Mouse (Mus musculus) megakaryocyte-erythroid progenitor cell, adult 5-6 weeks (primary cell): ENCODE data around the gene Acod1. TPM values are rescaled to one million over a fixed set of nuclear protein-coding genes. Genes with fewer than 3 reads are reported as not detected.

ENCODE experiments used
- ATAC-seq: replicated peaks from 2 replicates; pipeline ENCODE4 v1.8.0; 2016; ENCODE audit warnings: mild to moderate bottlenecking, inconsistent platforms; ENCODE audit not compliant: severe bottlenecking, poor library complexity, low FRiP score, low TSS enrichment
- total RNA-seq, 2 experiments: library from RNA; stranded (forward) in 1 of 2; stranded (reverse) in 1 of 2; fragments of 200-1000, 215-1000 nt in 1 of 2; fragments of >200 nt in 1 of 2; fragmentation: Nextera tagmentation in 1 of 2; gene quantifications; 2 replicates each; pipeline ENCODE4 v1.2.3; 2014 to 2017

Gene Acod1
- total RNA-seq (2014; fragmentation: Nextera tagmentation) = not detected in 2 replicates
- 0.33 and 0.50 TPM in 2 replicates for total RNA-seq (2017)

- ATAC-seq = no peak
Observed at GRCm38 (mm10) chr14:103046677-103047076, at the start of gene Acod1. Gene Acod1, plus strand, starts transcription at chr14:103046977.

- ATAC-seq = no peak
Observed at GRCm38 (mm10) chr14:103007737-103008136, 39.0 kb upstream of the Acod1 start.

- ATAC-seq = peak; percentile 84
Observed at GRCm38 (mm10) chr14:103011782-103012181, 35.0 kb upstream of the Acod1 start.

- peak; percentile 93 for ATAC-seq
Observed at GRCm38 (mm10) chr14:103012563-103013150, 34.1 kb upstream of the Acod1 start.

GRCm38 (mm10) chr14:103017009-103017408 is 29.8 kb upstream of the Acod1 start:
- ATAC-seq = peak; percentile 40; the same call in 1 of the 2 replicates

- no peak for ATAC-seq
Observed at GRCm38 (mm10) chr14:103020046-103020445, 26.7 kb upstream of the Acod1 start.

GRCm38 (mm10) chr14:103029203-103029602 is 17.6 kb upstream of the Acod1 start:
- no peak for ATAC-seq

- no peak for ATAC-seq
Observed at GRCm38 (mm10) chr14:103033271-103033823, 13.4 kb upstream of the Acod1 start.

- no peak for ATAC-seq
Observed at GRCm38 (mm10) chr14:103034076-103034475, 12.7 kb upstream of the Acod1 start.

GRCm38 (mm10) chr14:103037016-103037415 is 9.8 kb upstream of the Acod1 start:
- ATAC-seq = no peak

GRCm38 (mm10) chr14:103048292-103049086 is 1.7 kb downstream of the Acod1 start:
- ATAC-seq = peak; percentile 90

- peak; percentile 93 for ATAC-seq
Observed at GRCm38 (mm10) chr14:103051159-103051769, 4.5 kb downstream of the Acod1 start.

- ATAC-seq = no peak
Observed at GRCm38 (mm10) chr14:103054731-103055130, 8.0 kb downstream of the Acod1 start.

GRCm38 (mm10) chr14:103056601-103057000 is 9.8 kb downstream of the Acod1 start:
- ATAC-seq = no peak

- ATAC-seq = 0 out of 2 replicates have a peak, but pooled peaks have one; percentile 18
Observed at GRCm38 (mm10) chr14:103058998-103059397, 12.2 kb downstream of the Acod1 start.

GRCm38 (mm10) chr14:103059495-103059894 is 12.7 kb downstream of the Acod1 start:
- no peak for ATAC-seq

GRCm38 (mm10) chr14:103065294-103066167 is 18.8 kb downstream of the Acod1 start:
- peak; percentile 40 for ATAC-seq

GRCm38 (mm10) chr14:103069465-103069863 is 22.7 kb downstream of the Acod1 start:
- ATAC-seq = peak; percentile 30
